Mouse (Mus musculus): Measurements from ENCODE around the gene Cd34.

DNA sequence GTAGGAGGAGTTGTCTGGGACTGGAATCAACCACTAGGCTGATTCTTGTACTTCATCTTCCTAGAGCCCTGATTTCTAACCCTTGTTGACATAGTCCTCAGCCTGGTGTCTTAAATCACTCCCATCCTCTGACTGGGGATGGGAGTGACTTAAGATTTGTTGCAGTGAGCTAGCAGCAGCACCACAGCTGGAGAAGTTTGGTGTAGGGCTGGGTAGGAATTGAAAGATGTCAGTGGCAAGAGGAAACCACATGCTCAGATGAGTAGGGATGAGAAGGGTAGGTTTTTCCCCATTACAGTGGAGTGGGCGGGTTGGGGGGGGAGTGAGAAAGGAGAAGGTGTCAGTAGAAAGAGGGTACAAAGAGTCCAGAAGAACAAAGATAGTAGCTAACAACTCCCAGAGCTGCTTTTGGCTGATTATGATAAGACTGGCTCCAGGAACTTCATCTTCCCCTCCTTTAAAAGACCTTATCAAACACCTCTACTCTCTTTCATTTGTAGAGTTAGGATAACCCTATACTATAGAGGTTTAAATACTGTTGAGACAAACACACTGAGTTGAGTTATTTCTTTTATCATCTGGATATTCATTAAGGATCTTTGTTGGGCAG is 42.3 kb downstream of the Cd34 start:
- TF ChIP-seq CTCF (IDR thresholded peaks at IDR 0.05; ENCODE audit: extremely low read depth, insufficient read length, insufficient replicate concordance, low read depth, low read length) = no peak
- no peak for TF ChIP-seq POLR2A (IDR thresholded peaks at IDR 0.05; ENCODE audit: low read depth, low read length)

Measured in small intestine, adult 2 months (tissue).